Mouse (Mus musculus) urinary bladder, postnatal 14 days (tissue): ENCODE data around the gene Tspan31.

Experiments
- DNase-seq: peaks from one replicate; pipeline ENCODE4 v3.0.0; 2021; ENCODE audit warnings: low spot score

Gene Tspan31

GRCm38 (mm10) chr10:127070190-127071121 is at the start of gene Tspan31:
TSS of gene Tspan31 (minus strand) at chr10:127070264.
- DNase-seq, result peak; percentile 91

GRCm38 (mm10) chr10:127119229-127119628 is 49.2 kb upstream of the Tspan31 start:
- DNase-seq, result no peak

GRCm38 (mm10) chr10:127118470-127118869 is 48.4 kb upstream of the Tspan31 start:
- no peak for DNase-seq

- no peak for DNase-seq
Measured at GRCm38 (mm10) chr10:127115068-127115467, 45.0 kb upstream of the Tspan31 start.

GRCm38 (mm10) chr10:127114408-127114807 is 44.3 kb upstream of the Tspan31 start:
- DNase-seq, result no peak

- DNase-seq, result no peak
Measured at GRCm38 (mm10) chr10:127111001-127111887, 41.2 kb upstream of the Tspan31 start.

- DNase-seq, result no peak
Measured at GRCm38 (mm10) chr10:127108262-127108583, 38.2 kb upstream of the Tspan31 start.

GRCm38 (mm10) chr10:127107563-127108261 is 37.6 kb upstream of the Tspan31 start:
- no peak for DNase-seq

GRCm38 (mm10) chr10:127103631-127104030 is 33.6 kb upstream of the Tspan31 start:
- no peak for DNase-seq

GRCm38 (mm10) chr10:127101151-127101550 is 31.1 kb upstream of the Tspan31 start:
- DNase-seq, result no peak

GRCm38 (mm10) chr10:127100414-127100813 is 30.4 kb upstream of the Tspan31 start:
- no peak for DNase-seq

GRCm38 (mm10) chr10:127099868-127100267 is 29.8 kb upstream of the Tspan31 start:
- DNase-seq, result no peak

GRCm38 (mm10) chr10:127099191-127099590 is 29.1 kb upstream of the Tspan31 start:
- DNase-seq, result no peak

- DNase-seq, result no peak
Measured at GRCm38 (mm10) chr10:127098514-127098913, 28.4 kb upstream of the Tspan31 start.

- DNase-seq, result peak; percentile 41
Measured at GRCm38 (mm10) chr10:127094382-127094802, 24.3 kb upstream of the Tspan31 start.

GRCm38 (mm10) chr10:127092742-127093141 is 22.7 kb upstream of the Tspan31 start:
- no peak for DNase-seq

- DNase-seq, result peak; percentile 29
Measured at GRCm38 (mm10) chr10:127091507-127092396, 21.7 kb upstream of the Tspan31 start.

- peak; percentile 62 for DNase-seq
Measured at GRCm38 (mm10) chr10:127090560-127091411, 20.7 kb upstream of the Tspan31 start.

GRCm38 (mm10) chr10:127085633-127086032 is 15.6 kb upstream of the Tspan31 start:
- no peak for DNase-seq

GRCm38 (mm10) chr10:127085052-127085451 is 15.0 kb upstream of the Tspan31 start:
- DNase-seq, result no peak
